Mouse (Mus musculus) brain, embryonic 14.5 days (tissue): ENCODE measurements around the gene Rbpj. TPM values are rescaled to one million over a fixed set of nuclear protein-coding genes. Genes with fewer than 3 reads are reported as not detected.

Experiments used
- DNase-seq: peaks from one replicate; pipeline ENCODE4 v3.0.0-alpha.2; 2011; ENCODE audit warnings: low read depth
- CTCF ChIP-seq: fragments of 200-500 bp; IDR thresholded peaks from 2 replicates; pipeline ENCODE4 v1.5.1; 2012; ENCODE audit warnings: inconsistent platforms, mild to moderate bottlenecking, moderate library complexity, borderline replicate concordance; ENCODE audit not compliant: insufficient read depth, insufficient read length; ENCODE audit errors: extremely low read depth
- POLR2A ChIP-seq: fragments of 200-500 bp; IDR thresholded peaks from 2 replicates; pipeline ENCODE4 v1.6.1; 2012; ENCODE audit warnings: mild to moderate bottlenecking, inconsistent platforms, borderline replicate concordance; ENCODE audit not compliant: poor library complexity, insufficient read depth, insufficient read length, severe bottlenecking; ENCODE audit errors: extremely low read depth
- polyA plus RNA-seq: library from polyadenylated mRNA; depleted of rRNA; stranded (reverse); fragments of >200 nt; gene quantifications from 2 replicates; pipeline ENCODE4 v1.2.3, GENCODE M21; 2012

Gene Rbpj
- polyA plus RNA-seq, 1 experiment: 62.6 TPM

- DNase-seq: no peak
Measured at GRCm38 (mm10) chr5:53493756-53494155, 27.8 kb downstream of the Rbpj start.

GRCm38 (mm10) chr5:53494536-53495159 is 28.7 kb downstream of the Rbpj start:
- no peak for DNase-seq

More at GRCm38 (mm10) chr5:53493756-53494155, 27.8 kb downstream of the Rbpj start:
- TF ChIP-seq POLR2A (no peak), CTCF (no peak)

GRCm38 (mm10) chr5:53496846-53497549 is 31.0 kb downstream of the Rbpj start:
- TF ChIP-seq CTCF: no peak
- no peak for TF ChIP-seq POLR2A
- DNase-seq: peak; percentile 28

More at GRCm38 (mm10) chr5:53494536-53495159, 28.7 kb downstream of the Rbpj start:
- TF ChIP-seq POLR2A (no peak), CTCF (no peak)

- no peak for TF ChIP-seq CTCF
- no peak for TF ChIP-seq POLR2A
Measured at GRCm38 (mm10) chr5:53499571-53499970, 33.6 kb downstream of the Rbpj start.

GRCm38 (mm10) chr5:53500509-53501145 is 34.7 kb downstream of the Rbpj start:
- DNase-seq: peak; percentile 79

More at GRCm38 (mm10) chr5:53499571-53499970, 33.6 kb downstream of the Rbpj start:
- DNase-seq: no peak

GRCm38 (mm10) chr5:53503261-53503660 is 37.3 kb downstream of the Rbpj start:
- no peak for TF ChIP-seq CTCF
- no peak for TF ChIP-seq POLR2A
- DNase-seq: no peak

More at GRCm38 (mm10) chr5:53500509-53501145, 34.7 kb downstream of the Rbpj start:
- TF ChIP-seq CTCF (no peak), POLR2A (no peak)

DNA sequence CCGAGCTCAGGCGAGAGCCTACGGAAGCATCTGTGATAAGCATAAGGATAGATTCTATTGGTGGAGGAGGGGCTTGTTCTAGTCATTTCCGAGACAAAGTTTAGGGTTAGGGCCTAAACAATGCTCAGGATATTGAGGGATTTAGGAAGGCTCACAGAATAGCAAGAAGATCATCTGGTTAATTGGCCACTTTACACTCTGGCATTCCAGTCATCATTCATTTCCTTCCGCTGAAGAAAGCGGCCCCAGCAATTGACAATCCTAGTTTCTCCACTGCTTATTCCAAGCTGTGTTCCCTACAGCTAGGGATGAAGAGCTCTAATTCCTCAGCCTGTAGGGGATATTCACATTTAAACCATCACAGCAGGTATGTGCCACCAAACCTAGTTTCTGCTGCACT is 39.8 kb downstream of the Rbpj start:
- no peak for DNase-seq
- no peak for TF ChIP-seq POLR2A
- no peak for TF ChIP-seq CTCF

- TF ChIP-seq CTCF (no peak), POLR2A (no peak)
- DNase-seq: no peak
Measured at GRCm38 (mm10) chr5:53507371-53507770, 41.4 kb downstream of the Rbpj start.

DNA sequence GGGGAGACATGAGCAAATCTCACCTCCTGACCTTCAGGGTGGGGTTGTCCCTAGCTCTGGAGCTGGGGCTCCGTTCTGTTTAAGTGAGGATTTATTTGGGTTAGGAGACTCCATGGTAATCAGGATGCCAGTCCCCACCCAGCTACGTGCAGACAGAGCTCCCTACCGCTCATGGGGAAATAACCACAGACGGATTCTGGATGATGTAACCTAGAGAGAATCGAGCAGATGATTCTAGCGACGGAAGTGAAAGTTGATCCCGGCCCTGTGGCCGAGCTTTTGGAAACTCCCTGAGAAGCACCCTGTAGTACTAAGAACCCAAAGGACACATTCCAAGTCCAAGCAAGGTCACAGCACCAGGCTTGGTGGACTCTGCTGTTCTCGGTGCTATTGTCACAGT is 43.5 kb downstream of the Rbpj start:
- no peak for DNase-seq
- TF ChIP-seq POLR2A (no peak), CTCF (no peak)

- DNase-seq: no peak
- TF ChIP-seq POLR2A (no peak), CTCF (no peak)
Measured at GRCm38 (mm10) chr5:53509927-53510326, 44.0 kb downstream of the Rbpj start.

DNA sequence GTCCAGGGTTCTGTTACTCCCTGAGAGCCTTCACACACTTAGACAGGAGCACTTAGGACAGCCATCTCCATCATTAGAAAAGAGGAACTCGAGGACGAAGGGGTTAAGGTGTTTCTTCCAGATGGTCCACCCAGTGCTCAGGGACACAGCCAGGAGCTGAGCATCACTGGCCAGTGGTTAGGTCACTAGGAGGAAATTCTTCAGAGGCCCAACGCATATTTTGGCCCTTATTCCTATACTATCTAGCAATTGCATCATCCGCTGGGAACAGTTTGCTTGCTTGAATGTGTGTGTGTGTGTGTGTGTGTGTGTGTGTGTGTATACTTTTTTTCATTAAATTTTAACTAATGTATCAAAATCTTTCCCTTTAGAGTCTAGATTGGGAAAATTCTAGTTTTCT is 45.5 kb downstream of the Rbpj start:
- TF ChIP-seq CTCF (no peak), POLR2A (no peak)
- no peak for DNase-seq
